Mouse (Mus musculus): ENCODE measurements around the gene Tecr.

- no peak for TF ChIP-seq EP300 (IDR thresholded peaks at IDR 0.05; ENCODE audit: low read length)
- TF ChIP-seq USF2 (conservative IDR thresholded peaks at IDR 0.05; ENCODE audit: low read depth, low read length) = no peak
- TF ChIP-seq POLR2A (IDR thresholded peaks at IDR 0.05; ENCODE audit: low read depth, low read length) = no peak
- no peak for TF ChIP-seq SIN3A (IDR thresholded peaks at IDR 0.05; ENCODE audit: low read length)
- TF ChIP-seq TBP (conservative IDR thresholded peaks at IDR 0.05; ENCODE audit: low read depth, low read length) = no peak
- no peak for TF ChIP-seq JUND (conservative IDR thresholded peaks at IDR 0.05; ENCODE audit: low read depth, low read length)
- no peak for TF ChIP-seq BHLHE40 (IDR thresholded peaks at IDR 0.05; ENCODE audit: low read depth, low read length)
- TF ChIP-seq CTCF (conservative IDR thresholded peaks at IDR 0.05 in 1 of 2, IDR thresholded peaks at IDR 0.05 in 1 of 2; ENCODE audit: low read depth in 2 of 2, low read length in 2 of 2) = no peak
- TF ChIP-seq JUN (IDR thresholded peaks at IDR 0.05; ENCODE audit: insufficient read depth, low read depth, low read length) = no peak
- TF ChIP-seq ELF1 (IDR thresholded peaks at IDR 0.05; ENCODE audit: low read depth, low read length) = no peak
- TF ChIP-seq ZC3H11A (IDR thresholded peaks at IDR 0.05; ENCODE audit: low read depth, low read length) = no peak
- no peak for TF ChIP-seq USF1 (IDR thresholded peaks at IDR 0.05; ENCODE audit: low read depth, low read length)
- TF ChIP-seq SMC3 (IDR thresholded peaks at IDR 0.05; ENCODE audit: low read depth, low read length) = no peak
- TF ChIP-seq PAX5 (IDR thresholded peaks at IDR 0.05; ENCODE audit: low read length) = no peak
Observed at GRCm38 (mm10) chr8:83649699-83650098, 41.9 kb upstream of the Tecr start.

All from CH12.LX (cell line).